Mouse (Mus musculus) cerebellum, adult 9-10 months (tissue): ENCODE results near the gene Rasgrp3.

Source experiments
- DNase-seq: peaks from one replicate; pipeline ENCODE4 v3.0.0; 2022

The Rasgrp3 gene

GRCm38 (mm10) chr17:75505053-75505452 is 69.4 kb downstream of the Rasgrp3 start:
- no peak for DNase-seq

- DNase-seq = no peak
Observed at GRCm38 (mm10) chr17:75506097-75506675, 70.5 kb downstream of the Rasgrp3 start.

- DNase-seq = no peak
Observed at GRCm38 (mm10) chr17:75506708-75507641, 71.3 kb downstream of the Rasgrp3 start.

- no peak for DNase-seq
Observed at GRCm38 (mm10) chr17:75509257-75509656, 73.6 kb downstream of the Rasgrp3 start.

DNA sequence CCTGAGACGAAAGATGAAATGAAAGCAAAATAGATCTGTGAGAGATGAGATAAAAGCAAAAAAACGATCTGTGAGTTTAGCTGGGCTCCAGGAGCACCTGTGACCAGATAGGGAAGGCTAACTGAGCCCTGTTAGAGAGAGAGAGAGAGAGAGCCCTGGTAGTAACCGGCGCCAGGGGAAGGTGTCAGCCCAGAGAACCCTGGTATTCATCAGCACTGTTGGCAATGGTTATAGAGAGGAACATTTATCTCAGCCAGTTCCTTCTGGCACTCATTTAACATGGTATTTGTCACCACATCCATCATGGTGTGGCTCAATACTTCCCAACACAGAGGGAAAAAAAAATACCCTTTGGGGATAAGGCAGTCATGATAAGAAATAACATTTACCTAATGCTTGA is 80.9 kb downstream of the Rasgrp3 start:
- DNase-seq = no peak

- DNase-seq = no peak
Observed at GRCm38 (mm10) chr17:75518181-75518901, 82.6 kb downstream of the Rasgrp3 start.

DNA sequence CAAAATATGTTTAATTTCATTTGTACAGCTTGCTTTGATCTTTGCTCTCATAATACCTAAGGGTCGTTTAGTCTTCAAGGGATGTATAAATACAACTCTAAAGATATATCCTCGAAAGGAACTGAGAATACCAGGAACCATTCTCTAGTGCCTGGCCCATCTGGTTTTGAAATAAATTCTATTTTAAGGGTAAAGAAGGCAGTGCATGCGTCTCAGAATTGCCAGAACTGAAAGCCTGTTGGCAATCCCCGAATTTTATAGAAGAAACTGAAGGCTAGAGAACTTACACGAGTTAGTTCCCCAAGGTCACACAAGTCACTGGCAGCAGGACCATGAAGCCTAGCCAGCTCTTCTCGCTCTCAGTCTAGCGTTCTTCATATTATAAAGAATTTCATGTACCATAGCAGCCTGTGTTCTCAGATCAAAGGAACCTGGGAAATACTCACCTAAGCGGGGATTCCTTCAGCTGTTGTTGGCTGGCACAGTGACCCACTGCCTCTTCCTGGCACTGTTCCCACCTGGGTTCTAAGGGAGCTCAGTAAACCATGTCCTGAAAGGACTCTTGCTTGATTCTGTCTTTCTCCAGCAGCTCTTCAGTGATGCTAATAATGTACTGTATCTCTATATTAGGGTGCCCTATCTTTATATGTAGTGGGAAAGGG is 83.7 kb downstream of the Rasgrp3 start:
- DNase-seq = no peak

DNA sequence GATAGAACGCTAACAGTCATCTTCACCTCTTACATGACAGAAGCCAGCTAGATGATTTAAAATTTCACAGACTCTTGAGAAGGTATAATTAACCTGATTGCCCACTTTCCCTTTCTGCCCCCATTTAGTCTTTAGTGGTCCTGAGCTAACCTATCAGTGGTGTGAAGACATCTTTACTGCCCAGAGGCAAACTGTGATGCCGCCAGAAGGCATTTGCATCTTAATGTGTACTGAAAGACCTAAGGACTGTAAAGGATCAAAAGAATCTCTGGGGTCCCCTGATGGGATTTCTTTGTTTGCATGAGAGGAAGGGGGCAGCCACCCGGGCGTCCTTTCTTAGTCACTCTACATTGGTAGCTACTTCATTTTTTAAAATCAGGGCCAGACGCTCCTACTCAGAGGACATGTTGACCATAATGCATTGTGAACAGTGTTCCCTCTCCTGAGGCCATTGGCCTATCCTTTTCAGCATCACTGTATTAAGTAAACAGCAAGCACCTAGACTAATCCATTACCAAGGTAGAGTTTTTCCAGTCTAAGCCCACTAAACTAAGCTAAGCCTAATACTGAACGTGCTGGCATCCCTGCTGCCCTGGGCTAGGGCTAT is 85.6 kb downstream of the Rasgrp3 start:
- DNase-seq = no peak

DNA sequence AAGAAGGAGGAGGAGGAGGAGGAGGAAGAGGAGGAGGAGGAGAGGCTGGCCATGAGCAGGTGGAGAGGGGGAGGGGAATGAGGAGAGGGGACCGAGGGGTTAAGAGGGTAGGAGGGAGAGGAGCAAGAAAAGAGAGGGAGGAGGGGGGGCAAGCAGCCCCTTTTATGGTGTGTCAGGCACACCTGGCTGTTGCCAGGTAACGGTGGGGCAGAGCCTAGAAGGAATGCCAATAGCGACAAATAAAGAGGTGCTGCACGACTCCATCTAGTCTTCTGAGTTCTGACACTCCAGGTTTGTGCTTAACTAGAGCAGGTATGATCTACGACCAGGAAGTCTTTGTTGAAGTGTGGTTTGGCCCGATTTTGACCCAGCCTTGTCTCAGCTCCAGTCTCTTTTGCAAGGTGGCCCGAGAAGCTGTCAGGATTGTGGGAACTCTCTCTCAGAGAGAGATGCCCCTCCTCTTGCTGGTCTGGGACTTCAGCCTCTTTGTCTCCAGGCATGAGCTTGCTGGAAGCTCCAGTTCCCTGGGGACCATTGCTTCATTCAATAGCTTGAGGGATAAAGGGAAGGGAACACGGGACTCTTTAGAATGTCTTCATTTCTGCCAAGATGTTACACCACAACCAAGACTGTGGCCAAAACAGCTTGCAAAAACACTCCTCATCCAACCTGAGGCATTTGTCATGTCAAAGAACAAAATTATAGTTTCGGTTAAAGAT is 86.8 kb downstream of the Rasgrp3 start:
- no peak for DNase-seq

GRCm38 (mm10) chr17:75523812-75524211 is 88.1 kb downstream of the Rasgrp3 start:
- no peak for DNase-seq

- DNase-seq = no peak
Observed at GRCm38 (mm10) chr17:75526411-75526810, 90.7 kb downstream of the Rasgrp3 start.

- DNase-seq = no peak
Observed at GRCm38 (mm10) chr17:75529222-75529935, 93.7 kb downstream of the Rasgrp3 start.

DNA sequence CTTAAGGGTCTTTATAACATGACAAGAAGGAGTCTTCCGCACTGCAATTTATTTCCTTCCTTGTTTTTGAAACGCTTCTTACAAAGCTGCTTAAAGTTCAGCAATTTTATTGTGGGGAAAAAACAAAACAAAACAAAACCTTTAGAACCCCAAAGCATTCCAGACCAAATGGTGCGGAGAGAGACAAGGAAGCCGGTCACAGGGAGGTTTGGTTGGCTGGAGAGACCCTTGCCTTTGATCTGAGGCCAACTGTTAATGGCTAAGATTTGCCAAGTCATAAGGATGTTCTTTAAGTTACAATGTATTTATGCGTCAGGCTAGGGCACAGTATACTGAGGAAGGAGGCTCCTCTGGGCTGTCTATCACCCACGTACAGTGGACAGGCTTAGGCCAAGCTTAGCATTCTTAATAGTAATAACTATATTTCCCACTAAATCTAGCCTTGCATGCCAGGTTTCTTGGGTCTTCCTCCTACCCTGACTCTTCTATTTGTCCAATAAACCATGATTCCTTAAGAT is 96.8 kb downstream of the Rasgrp3 start:
- DNase-seq = no peak

DNA sequence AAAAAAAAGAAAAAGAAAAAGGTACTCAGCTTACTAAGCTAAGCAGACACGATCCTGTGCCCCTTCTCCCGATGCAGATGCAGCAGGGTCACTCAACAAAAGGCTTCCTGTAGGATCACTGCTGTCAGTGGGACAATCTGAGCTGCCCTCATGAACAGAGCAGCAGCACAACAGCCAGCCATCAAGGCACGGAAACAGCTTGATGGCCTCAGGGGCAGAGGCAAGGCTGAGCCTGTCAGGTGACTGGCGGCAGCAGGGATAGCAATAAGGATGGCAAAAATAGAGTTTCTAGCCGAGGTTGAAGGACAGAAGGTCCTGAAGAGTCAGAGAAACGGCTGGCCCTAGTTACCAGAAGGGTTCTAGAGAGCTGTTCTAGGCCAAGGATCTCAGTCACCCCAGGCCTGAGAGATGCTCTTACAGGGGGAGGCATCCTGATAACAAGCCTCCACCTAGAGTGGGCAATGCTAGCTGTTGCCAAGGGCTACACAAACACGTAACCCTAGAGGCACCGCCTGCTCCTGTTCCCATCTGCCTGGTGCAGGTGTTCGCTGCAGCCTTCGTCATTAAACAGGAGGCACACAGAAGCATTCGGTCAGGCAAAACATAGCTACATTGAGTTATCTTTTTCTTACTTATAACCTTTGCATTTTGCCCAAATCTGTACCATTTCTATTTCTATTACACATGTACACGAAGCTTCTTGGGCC is 98.8 kb downstream of the Rasgrp3 start:
- no peak for DNase-seq

GRCm38 (mm10) chr17:75535612-75536011 is 99.9 kb downstream of the Rasgrp3 start:
- DNase-seq = no peak

GRCm38 (mm10) chr17:75536396-75537049 is 100.8 kb downstream of the Rasgrp3 start:
- DNase-seq = no peak

DNA sequence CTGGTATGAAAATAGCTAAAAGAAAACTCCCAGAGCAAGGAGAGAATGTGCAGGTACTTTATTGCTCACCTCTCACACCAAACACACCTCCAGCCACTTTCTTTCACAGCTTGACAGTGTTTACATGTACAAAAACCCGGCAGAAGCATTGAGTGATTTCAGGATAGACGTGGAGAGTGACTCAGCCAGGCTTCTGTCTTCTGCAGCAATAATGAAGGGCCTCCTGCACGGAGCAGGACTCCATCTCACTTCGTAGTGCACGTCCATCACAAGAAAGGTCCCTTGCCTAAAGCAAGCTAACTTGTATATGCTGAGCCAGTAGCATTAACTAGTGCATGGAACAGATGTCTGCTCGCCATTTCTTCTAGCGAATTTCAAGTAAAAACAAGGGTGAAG is 101.4 kb downstream of the Rasgrp3 start:
- DNase-seq = no peak

DNA sequence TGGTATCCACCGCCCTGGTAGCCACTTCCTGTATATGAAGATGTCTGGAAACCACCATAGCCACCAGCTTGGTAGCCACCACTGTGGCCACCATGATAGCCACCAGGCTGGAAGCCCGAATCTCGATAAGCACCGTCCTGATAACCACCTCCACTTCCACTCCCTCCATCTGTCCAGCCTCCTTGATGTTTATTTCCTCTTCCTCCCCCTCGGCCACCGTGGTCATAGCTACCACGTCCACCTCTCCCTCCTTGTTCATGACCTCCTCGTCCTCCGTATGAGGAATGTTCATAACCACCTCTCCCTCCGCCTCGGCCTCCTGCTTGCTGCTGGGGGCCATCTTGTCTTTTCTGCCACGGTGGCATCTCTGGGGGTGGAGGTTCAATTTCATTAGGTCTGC is 102.7 kb downstream of the Rasgrp3 start:
- DNase-seq = no peak

GRCm38 (mm10) chr17:75539130-75539529 is 103.4 kb downstream of the Rasgrp3 start:
- no peak for DNase-seq

- no peak for DNase-seq
Observed at GRCm38 (mm10) chr17:75539841-75540240, 104.1 kb downstream of the Rasgrp3 start.
